ENCODE assay signal across 8 mouse cellular contexts in the genomic region with DNA sequence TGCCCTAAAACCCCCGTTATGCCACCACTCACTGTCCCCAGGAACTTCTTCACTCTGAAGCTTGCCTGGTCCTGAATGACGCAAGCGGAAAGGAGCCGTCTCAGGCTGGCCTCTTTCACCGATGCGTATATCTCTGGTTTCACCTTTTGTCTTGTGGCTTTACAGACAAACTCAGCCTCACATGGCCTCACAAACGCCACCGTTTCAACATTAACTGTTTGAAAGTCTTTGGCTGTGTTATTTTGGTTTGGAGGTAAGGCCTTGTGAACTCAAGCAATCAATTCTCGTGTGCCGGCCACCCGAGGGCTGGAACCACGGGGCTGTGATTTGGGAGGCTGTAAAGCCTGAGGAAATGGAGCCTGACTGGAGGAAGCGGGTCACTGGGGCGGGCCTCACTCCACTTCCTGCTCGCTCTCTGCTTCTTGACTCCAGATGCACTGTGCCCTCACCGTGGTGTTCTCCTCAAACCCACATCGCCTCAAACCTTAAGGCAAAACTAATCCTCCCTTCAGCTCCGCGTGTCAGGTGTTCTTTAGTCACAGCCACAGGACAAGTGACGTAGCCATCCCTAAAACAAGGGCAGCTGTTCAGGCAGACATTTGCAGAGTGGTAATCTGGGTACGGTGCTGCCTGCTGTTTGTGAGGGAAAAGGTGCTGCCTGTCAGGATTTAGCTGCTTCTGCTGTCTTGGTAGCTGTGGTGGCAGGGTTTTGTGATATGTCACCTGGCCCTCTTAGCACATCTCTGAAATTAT.
A peak's percentile ranks its signal among the peaks of the same experiment; 100 is the strongest.
DNase-seq lines count a peak whose midpoint lies in the region; ATAC-seq and TF ChIP-seq lines count a peak whose summit lies in the region.

No protein-coding gene starts in this region.

- peaks cover 3% of the 10 kb centered on the region for H3K4me1 ChIP-seq in bone marrow, adult 2 months (ENCODE audit: control insufficient read depth, insufficient read depth, low read length)
- H3K4me1 ChIP-seq in heart, postnatal 0 days (ENCODE audit: control insufficient read depth, insufficient read depth) = 0 out of 2 replicates have a peak, but pooled peaks cover 3% of the 10 kb centered on the region
- H3K4me1 ChIP-seq in megakaryocyte, embryonic 14.5 days = peaks cover 27% of the 10 kb centered on the region

- H3K9me3 ChIP-seq in heart, postnatal 0 days (replicated peaks; ENCODE audit: control insufficient read depth, low read length) = no peaks in the 10 kb centered on the region
- peaks cover 5% of the 10 kb centered on the region; the same call in 1 of the 2 replicates for H3K9me3 ChIP-seq in megakaryocyte, embryonic 14.5 days

- peak; percentile 68 for TF ChIP-seq POLR2A in bone marrow, adult 2 months (IDR thresholded peaks at IDR 0.05; ENCODE audit: borderline replicate concordance, control insufficient read depth, low read depth, low read length)

- TF ChIP-seq EP300 in heart, postnatal 0 days (IDR thresholded peaks at IDR 0.05; ENCODE audit: low read depth) = no peak

- no peak overlapping the region for H3K9ac ChIP-seq in heart, postnatal 0 days (replicated peaks; ENCODE audit: low read depth, low read length)

- peak overlapping the region; percentile 54 for H3K4me3 ChIP-seq in bone marrow, adult 2 months (replicated peaks; ENCODE audit: control insufficient read depth, low read depth, low read length)
- H3K4me3 ChIP-seq in heart, postnatal 0 days (ENCODE audit: low read depth, low read length) = peak overlapping the region; percentile 6; the same call in 1 of the 2 replicates
- peak overlapping the region; percentile 74 for H3K4me3 ChIP-seq in megakaryocyte, embryonic 14.5 days (replicated peaks)

- DNase-seq in CD4-positive, CD25-positive, alpha-beta regulatory T cell, adult 2 months (ENCODE audit: low read depth, low spot score) = peak; percentile 89
- DNase-seq in heart, postnatal 0 days (ENCODE audit: low spot score) = peak; percentile 60
- peak; percentile 72 to 77 for DNase-seq in kidney, postnatal 36 days
- peak; percentile 83 to 84 for DNase-seq in spleen, postnatal 36 days (ENCODE audit: low spot score in 2 of 2)
- DNase-seq in urinary bladder, postnatal 4 days (ENCODE audit: low spot score in 2 of 2) = no peak
- DNase-seq in yolk sac, embryonic 10.5 days (ENCODE audit: low spot score) = no peak

- H3K4me2 ChIP-seq in heart, postnatal 0 days (ENCODE audit: low read depth, low read length) = peak overlapping the region; percentile 24; the same call in 1 of the 2 replicates

- peak overlapping the region; percentile 70 for H3K27ac ChIP-seq in bone marrow, adult 2 months (ENCODE audit: control insufficient read depth, insufficient read depth, low read depth, low read length, poor library complexity)
- H3K27ac ChIP-seq in heart, postnatal 0 days (ENCODE audit: low read depth) = peak overlapping the region; percentile 78

- H3K36me3 ChIP-seq in heart, postnatal 0 days (replicated peaks; ENCODE audit: control insufficient read depth, insufficient read depth, low read length) = no peaks in the 10 kb centered on the region
- H3K36me3 ChIP-seq in megakaryocyte, embryonic 14.5 days (replicated peaks; ENCODE audit: low read length) = peaks cover 4% of the 10 kb centered on the region

- WGBS in bone marrow, adult 2 months = 3% methylated on average over 21 of the region's 21 CpGs
- WGBS in heart, postnatal 0 days = 66% methylated on average over 21 of the region's 21 CpGs

- peak; percentile 76 for ATAC-seq in heart, postnatal 0 days (ENCODE audit: insufficient read depth, low read depth)

- TF ChIP-seq CTCF in bone marrow, adult 2 months (IDR thresholded peaks at IDR 0.05; ENCODE audit: control insufficient read depth, insufficient read depth, low read length) = no peak
- TF ChIP-seq CTCF in heart, postnatal 0 days (IDR thresholded peaks at IDR 0.05; ENCODE audit: low read depth) = no peak

- no peaks in the 10 kb centered on the region for H3K27me3 ChIP-seq in heart, postnatal 0 days (ENCODE audit: control insufficient read depth, insufficient read depth, low read length)
- H3K27me3 ChIP-seq in megakaryocyte, embryonic 14.5 days (replicated peaks) = peaks cover 62% of the 10 kb centered on the region

Comparison
In these comparisons a context has a peak if more than half of its experiments do, and no peak if none do; other contexts are left out.
1. DNase-seq: peak in CD4-positive, CD25-positive, alpha-beta regulatory T cell, adult 2 months (single experiment), heart, postnatal 0 days (single experiment), kidney, postnatal 36 days (2 of 2) and spleen, postnatal 36 days (2 of 2); none in urinary bladder, postnatal 4 days (0 of 2) and yolk sac, embryonic 10.5 days (single experiment).
2. H3K4me3 ChIP-seq: peak in every context shown above with its lines; median percentile 74 in megakaryocyte, embryonic 14.5 days; 54 in bone marrow, adult 2 months; 6 in heart, postnatal 0 days.